Mouse (Mus musculus) stomach, embryonic 15.5 days (tissue): Measurements from ENCODE around the gene Olfr1135. TPM values are rescaled to one million over a fixed set of nuclear protein-coding genes. Genes with fewer than 3 reads are reported as not detected.

Experiments
- ATAC-seq: fragments of 200-750 bp; cut with Nextera tagmentation; 2 replicates; pipeline ENCODE4 v1.8.0; 2017; ENCODE audit warnings: low read depth, moderate number of reproducible peaks, moderate TSS enrichment; ENCODE audit not compliant: insufficient read depth, low FRiP score
- H3K27ac ChIP-seq: fragments of 300-500 bp; sonication (generic); 2 replicates; pipeline ENCODE4 v1.5.1; 2015; ENCODE audit warnings: mild to moderate bottlenecking, inconsistent platforms
- H3K27me3 ChIP-seq: fragments of 300-500 bp; sonication (generic); replicated peaks from 2 replicates; pipeline ENCODE4 v1.6.1; 2015; ENCODE audit warnings: inconsistent platforms
- H3K36me3 ChIP-seq: fragments of 300-500 bp; sonication (generic); 2 replicates; pipeline ENCODE4 v1.6.1; 2015; ENCODE audit warnings: inconsistent platforms
- H3K4me1 ChIP-seq: fragments of 300-500 bp; sonication (generic); 2 replicates; pipeline ENCODE4 v1.6.1; 2015; ENCODE audit warnings: inconsistent platforms
- H3K4me2 ChIP-seq: fragments of 300-500 bp; sonication (generic); 2 replicates; pipeline ENCODE4 v1.6.1; 2015; ENCODE audit warnings: mild to moderate bottlenecking, inconsistent platforms
- H3K4me3 ChIP-seq: fragments of 300-500 bp; sonication (generic); replicated peaks from 2 replicates; pipeline ENCODE4 v1.5.1; 2015; ENCODE audit warnings: inconsistent platforms
- H3K9ac ChIP-seq: fragments of 300-500 bp; sonication (generic); 2 replicates; pipeline ENCODE4 v1.6.1; 2015; ENCODE audit warnings: inconsistent platforms
- H3K9me3 ChIP-seq: fragments of 300-500 bp; sonication (generic); 2 replicates; pipeline ENCODE4 v1.6.1; 2016; ENCODE audit warnings: inconsistent platforms
- WGBS: fragments of 180-500 bp; shearing (Covaris S2); methylation state at CpG from one replicate; pipeline ENCODE4 v1.1.7; 2015; 5-methylcytosine and 5-hydroxymethylcytosine counted together
- polyA plus RNA-seq: library from polyadenylated mRNA; unstranded; fragments of >200 nt; fragmentation: Nextera tagmentation; extraction: Ambion mirVana; gene quantifications from 2 replicates; pipeline ENCODE4 v1.2.1, GENCODE M21; 2015

Olfr1135 gene
- not detected in 2 replicates for polyA plus RNA-seq

DNA sequence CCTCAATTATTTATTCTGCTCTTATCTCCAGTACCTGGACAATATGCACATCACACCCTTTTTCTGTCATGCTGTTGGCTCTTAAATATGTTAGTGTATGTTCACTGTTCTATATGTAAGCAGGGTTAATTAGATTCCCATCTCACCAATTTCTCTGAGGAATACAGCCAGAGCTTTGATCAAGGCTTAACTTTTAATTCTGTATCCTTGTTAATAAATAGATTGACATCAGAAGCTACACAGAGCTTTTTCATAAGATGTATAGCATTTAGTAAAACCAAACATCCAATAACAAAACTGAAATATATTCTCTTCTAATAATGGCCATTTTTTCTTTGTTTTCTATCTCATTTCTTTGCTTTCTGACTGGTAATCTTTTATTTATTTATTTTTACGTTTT, at the start of gene Olfr1135:
Gene Olfr1135, minus strand, starts transcription at position 101 of the 400 bp plus-strand sequence.
- Histone ChIP-seq H3K4me1 (no peaks in the 10 kb centered on the region), H3K36me3 (no peaks in the 10 kb centered on the region), H3K27ac (no peak within 1 kb of the TSS), H3K9me3 (no peaks in the 10 kb centered on the region), H3K27me3 (no peaks in the 10 kb centered on the region), H3K4me2 (no peak within 1 kb of the TSS), H3K4me3 (no peak within 1 kb of the TSS), H3K9ac (no peak within 1 kb of the TSS)
- WGBS = 13% methylated on average over 1 of the region's 1 CpGs
- ATAC-seq = no peak

- no peak for ATAC-seq
- H3K4me1 ChIP-seq = no peaks in the 10 kb centered on the region
- no peaks in the 10 kb centered on the region for H3K36me3 ChIP-seq
- H3K27ac ChIP-seq = no peak within 1 kb of the TSS
- no peak within 1 kb of the TSS for H3K9ac ChIP-seq
- no peak within 1 kb of the TSS for H3K4me2 ChIP-seq
- H3K9me3 ChIP-seq = no peaks in the 10 kb centered on the region
- no peaks in the 10 kb centered on the region for H3K27me3 ChIP-seq
- H3K4me3 ChIP-seq = no peak within 1 kb of the TSS
Measured at GRCm38 (mm10) chr2:87713079-87713478, 39.6 kb upstream of the Olfr1135 start, which contains the start of gene Olfr1137. Gene Olfr1137, minus strand, starts transcription at chr2:87713179.

GRCm38 (mm10) chr2:87693847-87694246, 20.4 kb upstream of the Olfr1135 start, which contains the start of gene Olfr1136:
Gene Olfr1136, minus strand, starts transcription at chr2:87693947.
- Histone ChIP-seq H3K36me3 (no peaks in the 10 kb centered on the region), H3K4me1 (no peaks in the 10 kb centered on the region)
- ATAC-seq = no peak

GRCm38 (mm10) chr2:87658360-87658759, 15.1 kb downstream of the Olfr1135 start, which contains the start of gene Olfr1134:
Gene Olfr1134, minus strand, starts transcription at chr2:87658460.
- 79% methylated on average over 2 of the region's 2 CpGs for WGBS
- H3K36me3 ChIP-seq = no peaks in the 10 kb centered on the region
- H3K9ac ChIP-seq = no peak within 1 kb of the TSS
- no peak within 1 kb of the TSS for H3K4me2 ChIP-seq
- no peaks in the 10 kb centered on the region for H3K4me1 ChIP-seq
- H3K27me3 ChIP-seq = no peaks in the 10 kb centered on the region
- H3K4me3 ChIP-seq = no peak within 1 kb of the TSS
- no peak for ATAC-seq
- H3K9me3 ChIP-seq = no peaks in the 10 kb centered on the region
- H3K27ac ChIP-seq = no peak within 1 kb of the TSS

More at GRCm38 (mm10) chr2:87693847-87694246, 20.4 kb upstream of the Olfr1135 start, which contains the start of gene Olfr1136:
- Histone ChIP-seq H3K4me2 (no peak within 1 kb of the TSS), H3K9me3 (no peaks in the 10 kb centered on the region), H3K27me3 (no peaks in the 10 kb centered on the region), H3K27ac (no peak within 1 kb of the TSS), H3K9ac (no peak within 1 kb of the TSS), H3K4me3 (no peak within 1 kb of the TSS)

- no peak for ATAC-seq
- H3K36me3 ChIP-seq = no peaks in the 10 kb centered on the region
Measured at GRCm38 (mm10) chr2:87647274-87647673, 26.2 kb downstream of the Olfr1135 start, which contains the start of gene Olfr1133. Gene Olfr1133, minus strand, starts transcription at chr2:87647374.

DNA sequence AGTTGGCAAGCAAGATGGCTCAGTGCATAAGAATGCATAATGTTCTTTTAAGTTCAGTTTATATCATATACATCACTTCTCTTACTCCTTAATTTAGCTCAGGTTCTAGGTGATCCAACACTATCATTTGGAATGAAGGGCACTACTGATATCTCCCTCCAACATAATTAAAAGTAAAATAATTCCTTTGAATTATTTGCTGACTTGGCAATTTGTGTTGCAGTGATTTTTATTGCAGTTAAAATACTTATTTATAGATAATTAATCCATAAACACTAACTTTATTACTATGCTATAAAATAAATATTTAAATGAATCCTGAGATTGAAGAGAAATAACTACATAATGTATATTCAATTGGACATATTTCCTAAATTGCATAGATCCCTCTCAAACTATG, 31.0 kb downstream of the Olfr1135 start:
- H3K4me1 ChIP-seq = no peaks in the 10 kb centered on the region
- no peaks in the 10 kb centered on the region for H3K27me3 ChIP-seq
- H3K4me2 ChIP-seq = no peak overlapping the region
- no peak for ATAC-seq
- H3K27ac ChIP-seq = no peak overlapping the region
- H3K36me3 ChIP-seq = no peaks in the 10 kb centered on the region
- H3K9me3 ChIP-seq = no peaks in the 10 kb centered on the region
- no peak overlapping the region for H3K9ac ChIP-seq
- H3K4me3 ChIP-seq = no peak overlapping the region

More at GRCm38 (mm10) chr2:87647274-87647673, 26.2 kb downstream of the Olfr1135 start, which contains the start of gene Olfr1133:
- Histone ChIP-seq H3K4me1 (no peaks in the 10 kb centered on the region), H3K27ac (no peak within 1 kb of the TSS), H3K4me3 (no peak within 1 kb of the TSS), H3K9ac (no peak within 1 kb of the TSS), H3K4me2 (no peak within 1 kb of the TSS), H3K9me3 (no peaks in the 10 kb centered on the region), H3K27me3 (no peaks in the 10 kb centered on the region)

DNA sequence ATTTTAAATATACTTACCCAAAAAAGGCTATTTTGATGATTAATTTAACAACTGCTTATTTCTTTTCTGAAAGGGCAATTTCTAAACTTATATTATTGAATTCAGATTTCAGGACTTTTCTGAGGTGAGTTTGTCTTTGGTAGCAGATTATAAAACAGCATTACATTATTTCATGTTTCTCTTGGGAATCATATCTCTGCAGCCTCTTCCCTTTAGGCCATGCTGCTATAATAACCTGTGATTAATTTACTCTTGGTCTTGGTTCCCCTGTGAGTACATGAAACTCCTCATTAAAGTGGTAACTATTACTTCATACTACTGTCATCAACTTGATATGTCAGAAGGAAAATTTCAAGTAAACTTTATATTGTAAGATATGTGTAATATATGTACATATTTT, 36.0 kb downstream of the Olfr1135 start, which contains the start of gene Olfr1132:
Gene Olfr1132, minus strand, starts transcription at position 101 of the 400 bp plus-strand sequence.
- no peaks in the 10 kb centered on the region for H3K4me1 ChIP-seq
- no peak within 1 kb of the TSS for H3K4me3 ChIP-seq
- no peaks in the 10 kb centered on the region for H3K36me3 ChIP-seq
- H3K9ac ChIP-seq = no peak within 1 kb of the TSS
- ATAC-seq = no peak
- H3K4me2 ChIP-seq = no peak within 1 kb of the TSS
- no peaks in the 10 kb centered on the region for H3K9me3 ChIP-seq
- H3K27ac ChIP-seq = no peak within 1 kb of the TSS
- H3K27me3 ChIP-seq = no peaks in the 10 kb centered on the region

GRCm38 (mm10) chr2:87626804-87627203, 46.7 kb downstream of the Olfr1135 start, which contains the start of gene Olfr1131:
Gene Olfr1131, plus strand, starts transcription at chr2:87627104.
- H3K4me1 ChIP-seq = no peaks in the 10 kb centered on the region
- H3K4me2 ChIP-seq = no peak within 1 kb of the TSS
- H3K9ac ChIP-seq = no peak within 1 kb of the TSS
- H3K27ac ChIP-seq = no peak within 1 kb of the TSS
- H3K27me3 ChIP-seq = no peaks in the 10 kb centered on the region
- 69% methylated on average over 3 of the region's 3 CpGs for WGBS
- no peaks in the 10 kb centered on the region for H3K9me3 ChIP-seq
- no peaks in the 10 kb centered on the region for H3K36me3 ChIP-seq
- no peak within 1 kb of the TSS for H3K4me3 ChIP-seq
- no peak for ATAC-seq

Other genes with a start within 250 kb of the Olfr1135 start
- 0.06 TPM in 1 of 2 replicates, not detected in the other for gene Olfr1124, start 243.4 kb downstream of the Olfr1135 start, polyA plus RNA-seq
- not detected in 2 replicates for gene Olfr1126, start 219.7 kb downstream of the Olfr1135 start, polyA plus RNA-seq
- gene Pramel7, start 176.6 kb downstream of the Olfr1135 start, polyA plus RNA-seq = not detected in 2 replicates
- not detected in 2 replicates for gene Pramel6, start 167.1 kb downstream of the Olfr1135 start, polyA plus RNA-seq
- not detected in 2 replicates for gene Olfr153, start 141.9 kb downstream of the Olfr1135 start, polyA plus RNA-seq
- not detected in 2 replicates for gene Olfr1128, start 128.1 kb downstream of the Olfr1135 start, polyA plus RNA-seq
- gene Olfr1129, start 99.8 kb downstream of the Olfr1135 start, polyA plus RNA-seq = not detected in 2 replicates
- not detected in 2 replicates for gene Olfr1130, start 67.5 kb downstream of the Olfr1135 start, polyA plus RNA-seq
- not detected in 2 replicates for gene Olfr1131, start 46.6 kb downstream of the Olfr1135 start, polyA plus RNA-seq
- gene Olfr1132, start 36.1 kb downstream of the Olfr1135 start, polyA plus RNA-seq = not detected in 2 replicates
- gene Olfr1133, start 26.3 kb downstream of the Olfr1135 start, polyA plus RNA-seq = not detected in 2 replicates
- gene Olfr1134, start 15.2 kb downstream of the Olfr1135 start, polyA plus RNA-seq = not detected in 2 replicates
- gene Olfr1136, start 20.3 kb upstream of the Olfr1135 start, polyA plus RNA-seq = not detected in 2 replicates
- gene Olfr1137, start 39.5 kb upstream of the Olfr1135 start, polyA plus RNA-seq = not detected in 2 replicates
- not detected in 2 replicates for gene Olfr1138, start 66.3 kb upstream of the Olfr1135 start, polyA plus RNA-seq
- gene Olfr1140, start 70.1 kb upstream of the Olfr1135 start, polyA plus RNA-seq = not detected in 2 replicates
- not detected in 2 replicates for gene Olfr1141, start 80.3 kb upstream of the Olfr1135 start, polyA plus RNA-seq
- gene Olfr152, start 105.8 kb upstream of the Olfr1135 start, polyA plus RNA-seq = not detected in 2 replicates
- gene Olfr1143, start 126.9 kb upstream of the Olfr1135 start, polyA plus RNA-seq = not detected in 2 replicates
- gene Olfr1145, start 136.2 kb upstream of the Olfr1135 start, polyA plus RNA-seq = not detected in 2 replicates
- not detected in 2 replicates for gene Olfr1148, start 156.9 kb upstream of the Olfr1135 start, polyA plus RNA-seq
- not detected in 2 replicates for gene Olfr1150-ps1, start 170.3 kb upstream of the Olfr1135 start, polyA plus RNA-seq
- not detected in 2 replicates for gene Olfr1151, start 182.2 kb upstream of the Olfr1135 start, polyA plus RNA-seq
- gene Olfr1152, start 192.8 kb upstream of the Olfr1135 start, polyA plus RNA-seq = not detected in 2 replicates
- gene Olfr1153, start 221.3 kb upstream of the Olfr1135 start, polyA plus RNA-seq = not detected in 2 replicates
- gene Olfr1154, start 231.5 kb upstream of the Olfr1135 start, polyA plus RNA-seq = not detected in 2 replicates